Mouse (Mus musculus) midbrain, embryonic 15.5 days (tissue): Measurements from ENCODE around the gene 1700011L22Rik. TPM values are rescaled to one million over a fixed set of nuclear protein-coding genes. Genes with fewer than 3 reads are reported as not detected.

Experiments used
- ATAC-seq: fragments of 200-750 bp; cut with Nextera tagmentation; replicated peaks from 2 replicates; pipeline ENCODE4 v1.8.0; 2017; ENCODE audit warnings: moderate TSS enrichment
- H3K27ac ChIP-seq: fragments of 300-500 bp; sonication (generic); 2 replicates; pipeline ENCODE4 v1.5.1; 2015; ENCODE audit warnings: mild to moderate bottlenecking, inconsistent platforms
- H3K27me3 ChIP-seq: fragments of 300-500 bp; sonication (generic); replicated peaks from 2 replicates; pipeline ENCODE4 v1.6.1; 2015; ENCODE audit warnings: inconsistent platforms
- H3K36me3 ChIP-seq: fragments of 300-500 bp; sonication (generic); replicated peaks from 2 replicates; pipeline ENCODE4 v1.6.1; 2015; ENCODE audit warnings: inconsistent platforms
- H3K4me1 ChIP-seq: fragments of 300-500 bp; sonication (generic); 2 replicates; pipeline ENCODE4 v1.6.1; 2015; ENCODE audit warnings: inconsistent platforms
- H3K4me2 ChIP-seq: fragments of 300-500 bp; sonication (generic); 2 replicates; pipeline ENCODE4 v1.6.1; 2015; ENCODE audit warnings: inconsistent platforms, mild to moderate bottlenecking, moderate library complexity
- H3K4me3 ChIP-seq: fragments of 300-500 bp; sonication (generic); 2 replicates; pipeline ENCODE4 v1.5.1; 2015; ENCODE audit warnings: mild to moderate bottlenecking, inconsistent platforms
- H3K9ac ChIP-seq: fragments of 300-500 bp; sonication (generic); 2 replicates; pipeline ENCODE4 v1.6.1; 2015; ENCODE audit warnings: mild to moderate bottlenecking, inconsistent platforms
- H3K9me3 ChIP-seq: fragments of 300-500 bp; sonication (generic); 2 replicates; pipeline ENCODE4 v1.6.1; 2016; ENCODE audit warnings: inconsistent platforms
- WGBS: fragments of 180-500 bp; shearing (Covaris S2); methylation state at CpG from one replicate; pipeline ENCODE4 v1.1.7; 2015; ENCODE audit warnings: mixed read lengths; 5-methylcytosine and 5-hydroxymethylcytosine counted together
- polyA plus RNA-seq: library from polyadenylated mRNA; unstranded; fragments of >200 nt; fragmentation: Nextera tagmentation; extraction: Ambion mirVana; gene quantifications from 2 replicates; pipeline ENCODE4 v1.2.1, GENCODE M21; 2015

Gene 1700011L22Rik
- polyA plus RNA-seq, 1 experiment from 2014 or later, result not detected

GRCm38 (mm10) chr8:79201446-79202147 is 46.8 kb downstream of the 1700011L22Rik start:
- Histone ChIP-seq H3K4me1 (no peaks in the 10 kb centered on the region), H3K9me3 (no peaks in the 10 kb centered on the region), H3K9ac (no peak overlapping the region), H3K4me2 (no peak overlapping the region), H3K36me3 (no peaks in the 10 kb centered on the region), H3K27ac (no peak overlapping the region), H3K27me3 (no peaks in the 10 kb centered on the region), H3K4me3 (no peak overlapping the region)
- 74% methylated on average over 11 of the region's 11 CpGs for WGBS
- ATAC-seq, result no peak

- Histone ChIP-seq H3K9ac (no peak overlapping the region), H3K9me3 (no peaks in the 10 kb centered on the region), H3K4me1 (no peaks in the 10 kb centered on the region), H3K4me2 (no peak overlapping the region), H3K27me3 (no peaks in the 10 kb centered on the region), H3K36me3 (no peaks in the 10 kb centered on the region), H3K4me3 (no peak overlapping the region), H3K27ac (no peak overlapping the region)
- 65% methylated on average over 3 of the region's 3 CpGs for WGBS
- no peak for ATAC-seq
Measured at GRCm38 (mm10) chr8:79198675-79199074, 49.7 kb downstream of the 1700011L22Rik start.

- Histone ChIP-seq H3K4me2 (no peak overlapping the region), H3K27ac (no peak overlapping the region), H3K9me3 (no peaks in the 10 kb centered on the region), H3K4me3 (no peak overlapping the region), H3K4me1 (no peaks in the 10 kb centered on the region), H3K27me3 (no peaks in the 10 kb centered on the region), H3K9ac (no peak overlapping the region), H3K36me3 (peaks cover 6% of the 10 kb centered on the region; the same call in 1 of the 2 replicates)
- ATAC-seq, result no peak
- 80% methylated on average over 4 of the region's 4 CpGs for WGBS
Measured at GRCm38 (mm10) chr8:79196481-79196880, 51.9 kb downstream of the 1700011L22Rik start.

GRCm38 (mm10) chr8:79190071-79190470 is 58.3 kb downstream of the 1700011L22Rik start:
- Histone ChIP-seq H3K9me3 (no peaks in the 10 kb centered on the region), H3K36me3 (peaks cover 23% of the 10 kb centered on the region), H3K4me3 (no peak overlapping the region), H3K27ac (no peak overlapping the region), H3K27me3 (no peaks in the 10 kb centered on the region), H3K4me1 (no peaks in the 10 kb centered on the region), H3K9ac (no peak overlapping the region), H3K4me2 (no peak overlapping the region)
- 0 out of 2 replicates have a peak, but pooled peaks have one; percentile 8 for ATAC-seq
- WGBS, result 90% methylated on average over 10 of the region's 10 CpGs

DNA sequence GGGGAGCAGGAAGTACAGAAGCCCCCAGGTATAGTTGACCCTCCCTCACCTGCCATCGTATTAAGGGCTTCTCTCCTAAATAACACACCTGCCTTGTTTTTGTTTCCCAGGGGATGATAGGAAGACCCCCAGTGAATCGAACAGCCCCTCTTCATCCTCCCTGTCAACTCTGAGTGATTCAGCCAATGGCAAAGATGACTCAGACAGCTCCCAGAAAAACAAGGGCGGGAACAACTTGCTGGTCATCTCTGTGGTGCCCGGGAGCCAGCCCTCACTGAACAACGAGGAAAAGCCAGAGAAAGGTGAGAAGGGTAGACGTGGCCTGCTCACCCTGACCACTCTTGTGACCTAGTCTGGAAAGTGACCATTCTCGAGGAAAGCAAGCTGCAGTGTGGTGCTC is 62.9 kb downstream of the 1700011L22Rik start:
- no peak overlapping the region for H3K27ac ChIP-seq
- no peaks in the 10 kb centered on the region for H3K4me1 ChIP-seq
- no peaks in the 10 kb centered on the region for H3K9me3 ChIP-seq
- WGBS, result 88% methylated on average over 7 of the region's 7 CpGs
- ATAC-seq, result no peak
- no peak overlapping the region for H3K9ac ChIP-seq
- no peak overlapping the region for H3K4me3 ChIP-seq
- H3K4me2 ChIP-seq, result no peak overlapping the region
- peaks cover 35% of the 10 kb centered on the region for H3K36me3 ChIP-seq
- H3K27me3 ChIP-seq, result no peaks in the 10 kb centered on the region

DNA sequence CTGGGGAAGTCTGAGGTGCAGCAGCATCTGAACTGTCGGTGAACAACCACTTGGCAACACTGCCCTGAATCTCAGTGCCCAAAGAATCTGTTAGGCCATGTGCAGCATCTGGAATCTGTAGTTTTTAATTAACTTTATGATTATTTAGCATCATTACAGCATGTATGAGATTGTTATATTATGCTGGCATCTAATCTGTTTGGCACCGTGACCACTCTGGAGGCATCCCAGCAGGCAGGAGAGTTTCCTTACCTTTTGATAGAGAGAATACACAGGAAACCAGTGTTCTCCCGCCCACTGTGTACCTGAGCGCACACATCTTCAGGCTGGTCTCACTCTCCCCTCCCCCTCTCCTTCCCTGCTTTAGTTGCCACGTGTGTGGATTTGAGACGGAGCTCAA is 68.7 kb downstream of the 1700011L22Rik start:
- Histone ChIP-seq H3K4me1 (no peaks in the 10 kb centered on the region), H3K27ac (no peak overlapping the region), H3K27me3 (no peaks in the 10 kb centered on the region), H3K9me3 (no peaks in the 10 kb centered on the region), H3K4me3 (no peak overlapping the region), H3K9ac (no peak overlapping the region), H3K36me3 (peaks cover 42% of the 10 kb centered on the region), H3K4me2 (no peak overlapping the region)
- WGBS, result 83% methylated on average over 6 of the region's 6 CpGs
- ATAC-seq, result 0 out of 2 replicates have a peak, but pooled peaks have one; percentile 33

- Histone ChIP-seq H3K9ac (no peak overlapping the region), H3K36me3 (peaks cover 19% of the 10 kb centered on the region; the same call in 1 of the 2 replicates), H3K4me3 (no peak overlapping the region), H3K27ac (no peak overlapping the region), H3K27me3 (no peaks in the 10 kb centered on the region), H3K4me2 (no peak overlapping the region), H3K4me1 (peaks cover 2% of the 10 kb centered on the region; the same call in 1 of the 2 replicates), H3K9me3 (no peaks in the 10 kb centered on the region)
- no peak for ATAC-seq
- 57% methylated on average over 4 of the region's 4 CpGs for WGBS
Measured at GRCm38 (mm10) chr8:79175991-79176390, 72.4 kb downstream of the 1700011L22Rik start.

DNA sequence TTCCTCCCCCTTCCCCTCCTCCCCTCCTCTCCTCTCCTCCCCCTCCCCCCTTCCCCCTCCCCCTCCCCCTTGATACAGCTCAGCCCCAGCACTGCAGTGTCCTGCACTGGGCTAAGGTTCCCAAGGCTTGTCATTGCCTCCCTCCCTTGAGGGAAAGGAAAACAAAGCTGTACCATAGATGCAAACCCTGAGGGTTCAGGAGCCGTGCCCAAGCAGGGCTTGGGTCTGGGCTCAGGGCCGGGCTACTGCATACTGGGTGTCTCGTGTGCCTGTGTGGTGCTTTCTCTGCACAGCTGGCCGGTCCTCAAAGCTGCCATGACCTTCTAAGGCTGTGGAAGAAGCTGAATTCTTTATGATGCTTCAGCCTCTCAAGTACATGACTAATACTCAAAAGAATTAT is 74.8 kb downstream of the 1700011L22Rik start:
- WGBS, result 54% methylated on average over 4 of the region's 4 CpGs
- Histone ChIP-seq H3K4me2 (no peak overlapping the region), H3K4me1 (peaks cover 2% of the 10 kb centered on the region; the same call in 1 of the 2 replicates), H3K36me3 (0 out of 2 replicates have a peak, but pooled peaks cover 1% of the 10 kb centered on the region), H3K4me3 (no peak overlapping the region), H3K27me3 (no peaks in the 10 kb centered on the region), H3K9me3 (no peaks in the 10 kb centered on the region), H3K9ac (no peak overlapping the region), H3K27ac (no peak overlapping the region)
- peak; percentile 67; the same call in 1 of the 2 replicates for ATAC-seq

DNA sequence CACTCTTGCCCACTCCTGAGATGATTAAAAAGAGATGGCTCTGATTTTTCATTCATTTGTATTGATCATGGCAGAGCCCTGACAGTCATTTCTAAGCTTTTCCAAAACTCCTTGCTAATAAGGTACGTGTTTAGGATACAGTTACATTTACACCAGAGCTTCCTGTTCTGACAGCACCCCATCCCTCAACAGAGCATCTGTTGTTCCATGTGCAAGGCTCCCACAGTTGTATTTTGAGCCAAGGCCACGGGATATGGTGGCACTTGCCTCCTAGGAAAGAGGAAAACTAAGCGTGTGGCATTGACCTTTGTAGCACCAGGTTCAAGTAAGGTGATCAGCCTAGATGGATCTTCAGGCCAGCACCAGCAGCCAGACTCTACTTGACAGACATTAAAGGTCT is 83.1 kb downstream of the 1700011L22Rik start:
- no peaks in the 10 kb centered on the region for H3K27me3 ChIP-seq
- 90% methylated on average over 3 of the region's 3 CpGs for WGBS
- H3K4me2 ChIP-seq, result no peak overlapping the region
- peaks cover 6% of the 10 kb centered on the region for H3K4me1 ChIP-seq
- no peak overlapping the region for H3K9ac ChIP-seq
- no peak overlapping the region for H3K27ac ChIP-seq
- H3K4me3 ChIP-seq, result no peak overlapping the region
- H3K36me3 ChIP-seq, result no peaks in the 10 kb centered on the region
- ATAC-seq, result no peak
- no peaks in the 10 kb centered on the region for H3K9me3 ChIP-seq

GRCm38 (mm10) chr8:79164336-79164735 is 84.0 kb downstream of the 1700011L22Rik start:
- ATAC-seq, result no peak
- no peak overlapping the region for H3K27ac ChIP-seq
- no peaks in the 10 kb centered on the region for H3K9me3 ChIP-seq
- no peaks in the 10 kb centered on the region for H3K36me3 ChIP-seq
- H3K4me1 ChIP-seq, result peaks cover 6% of the 10 kb centered on the region
- no peak overlapping the region for H3K9ac ChIP-seq
- H3K27me3 ChIP-seq, result no peaks in the 10 kb centered on the region
- H3K4me3 ChIP-seq, result no peak overlapping the region
- WGBS, result 26% methylated on average over 1 of the region's 1 CpGs
- no peak overlapping the region for H3K4me2 ChIP-seq

DNA sequence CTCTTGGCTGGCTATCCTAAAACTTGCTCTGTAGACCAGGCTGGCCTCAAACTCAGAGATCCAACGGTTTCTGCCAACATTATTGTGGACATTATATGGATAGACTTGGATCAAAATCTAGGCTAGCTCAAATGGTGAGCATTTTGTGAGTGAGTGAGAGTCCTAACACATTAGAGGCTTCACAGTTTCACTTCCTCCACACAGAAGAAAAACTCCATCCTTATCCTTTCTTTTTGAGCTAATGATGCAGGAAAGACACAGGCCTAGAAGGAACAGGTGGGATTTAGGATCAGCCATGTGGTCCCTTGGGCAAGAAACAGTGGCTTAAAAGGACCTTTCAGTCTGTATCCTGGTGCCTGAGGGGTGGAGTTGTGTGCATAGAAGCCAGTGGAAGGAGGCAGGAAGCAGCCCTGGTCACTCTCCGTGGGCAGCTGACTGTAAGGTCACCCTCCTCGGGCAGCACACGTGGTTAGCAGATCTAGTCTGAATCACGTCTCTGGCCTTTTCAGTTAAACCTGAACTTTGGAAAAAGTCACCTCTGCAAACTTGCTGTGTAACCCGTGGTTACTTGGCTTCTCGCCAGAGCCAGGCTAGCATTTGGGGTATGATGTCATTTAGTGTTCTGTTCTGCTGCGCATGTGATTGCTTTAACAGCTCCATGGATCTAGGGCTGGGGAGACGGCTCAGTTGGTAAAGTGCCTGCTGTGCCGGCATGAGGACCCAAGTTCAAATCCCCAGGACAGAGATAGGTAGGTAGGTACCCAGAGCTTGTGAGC is 85.6 kb downstream of the 1700011L22Rik start:
- peak; percentile 38; the same call in 1 of the 2 replicates for ATAC-seq
- Histone ChIP-seq H3K4me3 (no peak overlapping the region), H3K4me1 (peaks cover 6% of the 10 kb centered on the region), H3K4me2 (no peak overlapping the region), H3K36me3 (no peaks in the 10 kb centered on the region), H3K27me3 (no peaks in the 10 kb centered on the region), H3K9ac (no peak overlapping the region), H3K27ac (no peak overlapping the region), H3K9me3 (no peaks in the 10 kb centered on the region)
- 62% methylated on average over 10 of the region's 10 CpGs for WGBS

- Histone ChIP-seq H3K4me1 (peaks cover 6% of the 10 kb centered on the region), H3K27me3 (no peaks in the 10 kb centered on the region), H3K9ac (no peak overlapping the region), H3K27ac (no peak overlapping the region), H3K4me2 (no peak overlapping the region), H3K36me3 (peaks cover 3% of the 10 kb centered on the region; the same call in 1 of the 2 replicates), H3K4me3 (no peak overlapping the region), H3K9me3 (no peaks in the 10 kb centered on the region)
- WGBS, result 91% methylated on average over 4 of the region's 4 CpGs
- no peak for ATAC-seq
Measured at GRCm38 (mm10) chr8:79161172-79161778, 87.1 kb downstream of the 1700011L22Rik start.
